Mouse (Mus musculus) kidney, adult 2 months (tissue): ENCODE measurements around the gene Vmn2r24.

Experiments
- CTCF ChIP-seq: fragments of 200-500 bp; conservative IDR thresholded peaks from 2 replicates; pipeline ENCODE4 v1.5.1; 2011; ENCODE audit warnings: low read depth, mild to moderate bottlenecking, control low read depth, low read length, moderate library complexity, mixed read lengths; ENCODE audit not compliant: insufficient read depth, insufficient read length
- POLR2A ChIP-seq: fragments of 200-500 bp; IDR thresholded peaks from one replicate; pipeline ENCODE4 v1.6.1; 2011; ENCODE audit warnings: low read depth, low read length, control low read depth

DNA sequence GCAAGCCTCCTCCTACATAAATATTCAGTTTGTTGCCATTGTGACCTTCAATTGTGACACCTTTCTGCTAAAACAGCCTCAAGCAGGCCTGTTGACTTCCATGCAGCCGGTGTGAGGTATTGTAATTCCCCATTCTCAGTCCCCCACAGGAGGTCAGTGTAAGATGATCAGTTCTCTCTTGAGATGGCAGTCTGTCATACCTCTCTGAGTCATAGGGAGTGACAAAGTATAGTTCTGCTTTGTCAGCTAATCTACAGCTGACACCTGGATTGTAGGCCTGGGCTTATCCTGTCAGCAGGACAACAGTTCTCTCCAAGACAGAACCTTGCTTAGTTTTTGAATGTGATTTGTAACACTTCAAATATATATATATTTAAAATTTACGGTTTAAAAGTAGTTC is 6.2 kb downstream of the Vmn2r24 start:
- TF ChIP-seq POLR2A: no peak
- TF ChIP-seq CTCF: no peak
